Mouse (Mus musculus): ENCODE data around the gene Rsph6a. TPM values are rescaled to one million over a fixed set of nuclear protein-coding genes. Genes with fewer than 3 reads are reported as not detected.
"Not testable (repeated sequence)": the region's sequence is repeated elsewhere in the genome, so short reads cannot be mapped to it uniquely, and the experiment has no call there.

Gene Rsph6a
- total RNA-seq, 2 experiments from 2014 or later = not detected

DNA sequence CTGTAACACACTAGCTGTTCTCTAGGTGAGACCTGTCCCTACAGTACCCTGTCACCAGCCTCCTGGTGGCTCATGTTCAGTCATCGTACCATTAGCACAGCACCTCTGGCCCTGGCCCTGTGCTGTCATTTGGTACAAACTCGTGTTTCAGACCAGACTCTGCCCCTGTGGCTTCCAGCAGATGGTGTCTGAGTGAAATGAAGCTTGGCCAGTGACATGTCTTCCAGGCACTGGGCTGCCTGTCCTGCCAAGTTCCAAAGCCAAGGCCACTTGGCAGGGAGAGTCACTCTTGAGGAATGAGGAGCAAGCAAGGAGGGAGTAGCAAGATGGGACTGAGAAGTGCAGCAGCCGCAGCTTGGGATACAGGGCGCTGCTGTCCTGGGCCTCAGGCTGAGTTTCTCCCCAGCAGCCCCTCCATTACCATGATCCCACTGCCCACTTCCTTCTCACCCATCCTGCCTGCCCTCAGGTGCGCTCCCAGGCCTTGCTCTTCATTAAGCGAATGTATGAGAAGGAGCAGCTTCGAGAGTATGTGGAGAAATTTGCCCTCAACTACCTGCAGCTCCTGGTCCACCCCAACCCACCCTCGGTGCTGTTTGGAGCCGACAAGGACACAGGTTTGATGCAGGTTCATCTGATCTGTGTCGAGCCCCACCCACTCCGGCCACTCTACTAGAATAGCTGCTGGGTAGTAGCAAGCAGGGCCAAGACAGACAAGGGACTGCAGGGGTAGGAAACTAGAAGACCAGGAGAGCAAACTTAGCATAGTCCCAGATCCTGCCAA lies 8.0 kb upstream of the Rsph6a start:
- DNase-seq = no peak

DNA sequence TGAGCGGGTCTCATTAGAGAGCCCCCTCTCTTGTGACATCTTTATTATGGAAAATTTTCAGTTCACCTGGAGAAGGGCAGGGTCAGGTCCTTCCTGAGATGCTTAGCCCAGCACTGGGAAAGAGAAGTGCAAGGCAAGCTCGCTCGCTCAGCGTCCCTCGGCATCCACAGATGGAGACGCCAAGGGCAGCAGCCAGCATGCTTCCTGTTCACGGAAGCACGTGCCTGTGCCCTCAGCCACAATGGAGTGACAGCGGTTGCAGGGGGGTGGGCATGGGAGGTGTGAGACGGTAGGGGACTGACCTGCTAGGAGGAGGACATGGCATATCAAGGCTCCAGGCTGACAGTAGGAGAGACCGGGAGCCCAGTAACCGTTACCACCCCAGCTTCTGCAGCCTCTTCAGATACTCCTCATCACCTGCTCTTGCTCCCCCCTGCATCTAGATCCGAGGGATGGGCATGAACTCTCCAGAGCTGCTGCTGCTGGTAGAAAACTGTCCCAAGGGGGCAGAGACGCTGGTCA lies 6.4 kb upstream of the Rsph6a start:
- DNase-seq = no peak

DNA sequence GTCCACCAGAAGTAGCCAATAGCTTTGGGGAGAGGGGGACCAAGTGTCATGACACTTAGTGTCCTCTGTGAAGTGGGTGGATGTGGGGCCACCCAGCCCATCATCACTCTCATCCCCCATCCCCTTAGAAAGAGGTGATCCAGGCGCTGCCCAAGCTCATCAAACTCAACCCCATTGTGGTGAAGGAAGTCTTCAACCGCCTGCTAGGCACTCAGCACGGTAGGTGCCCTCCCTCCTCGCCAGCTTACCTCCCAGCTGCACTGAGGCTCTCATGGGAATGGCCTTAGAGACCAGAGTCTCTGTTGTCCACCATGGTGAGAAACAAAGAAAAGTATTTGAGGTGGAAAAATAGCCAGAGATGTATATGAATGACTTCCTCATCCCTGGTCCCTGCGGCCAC lies 5.2 kb upstream of the Rsph6a start:
- no peak for DNase-seq

DNA sequence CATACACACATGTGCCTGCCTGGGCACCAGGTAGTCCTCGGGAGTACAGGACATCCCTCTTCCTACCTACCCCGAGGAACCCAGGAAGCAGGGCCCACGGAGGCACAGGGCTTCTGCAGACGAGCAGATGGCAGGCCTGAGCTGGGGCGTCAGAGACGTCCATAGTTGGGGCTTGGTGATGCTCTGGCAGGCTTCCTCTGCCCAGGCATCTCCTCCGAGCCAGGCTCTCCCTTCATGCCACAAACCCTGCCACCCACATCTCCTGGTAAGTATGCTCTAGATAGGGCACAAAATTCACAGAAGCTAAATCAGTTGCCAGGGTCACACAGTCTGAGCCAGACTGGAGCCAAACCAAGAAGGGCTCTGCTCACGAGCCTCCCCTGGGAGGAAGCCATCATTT lies 4.3 kb upstream of the Rsph6a start:
- no peak for DNase-seq

DNA sequence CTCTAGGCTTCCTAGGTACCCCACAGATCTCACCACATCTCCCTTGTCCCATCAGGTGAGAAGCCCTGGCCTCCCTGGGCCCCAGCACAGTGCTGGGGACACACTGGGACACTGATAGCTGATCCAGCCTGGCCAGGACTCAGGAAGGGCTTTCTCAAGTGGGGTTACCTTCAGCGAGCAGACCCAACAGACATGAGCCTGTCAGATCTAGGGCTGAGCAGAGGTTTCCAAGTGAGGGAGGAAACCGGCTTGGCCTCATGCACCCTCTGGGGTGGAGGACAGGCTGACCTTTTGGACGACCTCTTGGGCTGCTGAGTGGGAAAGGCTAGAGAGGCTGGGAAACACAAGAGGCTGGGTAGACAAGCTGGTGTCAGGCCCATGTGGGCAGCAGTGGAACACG lies 3.3 kb upstream of the Rsph6a start:
- DNase-seq = no peak

DNA sequence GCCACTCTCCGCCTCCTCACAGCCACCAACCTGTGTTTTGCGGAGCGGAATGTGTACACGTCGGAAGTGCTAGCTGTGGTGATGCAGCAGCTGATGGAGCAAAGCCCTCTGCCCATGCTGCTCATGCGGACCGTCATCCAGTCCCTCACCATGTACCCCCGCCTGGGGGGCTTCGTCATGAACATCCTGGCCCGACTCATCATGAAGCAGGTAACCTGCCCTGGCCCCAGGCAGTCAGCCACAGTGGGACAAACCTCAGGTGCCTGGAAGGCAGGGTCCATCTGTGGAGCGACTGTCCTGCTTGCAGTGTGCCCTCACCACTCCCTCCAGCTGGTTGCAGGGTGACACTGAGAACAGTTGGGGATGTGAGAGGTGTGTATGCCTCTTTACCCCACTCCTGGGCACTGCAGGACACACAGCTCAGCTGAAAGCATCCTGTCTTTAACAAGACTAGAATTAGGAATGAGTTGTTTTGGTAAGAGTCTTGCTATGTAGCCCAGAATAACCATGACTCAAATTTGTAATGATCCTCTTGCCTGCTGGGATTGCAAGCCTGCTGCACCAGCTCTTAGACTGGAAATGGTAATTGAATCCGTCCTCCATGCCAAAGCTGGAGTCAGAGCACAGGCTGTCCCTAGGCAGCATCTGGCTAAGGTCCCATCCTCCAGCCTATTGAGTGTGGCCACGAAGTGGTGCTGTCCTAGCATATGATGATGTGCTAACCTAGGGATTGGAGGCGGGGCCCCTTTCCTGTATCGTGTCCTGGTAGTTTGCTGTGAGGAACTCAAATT lies 1.9 kb upstream of the Rsph6a start:
- DNase-seq = no peak

DNA sequence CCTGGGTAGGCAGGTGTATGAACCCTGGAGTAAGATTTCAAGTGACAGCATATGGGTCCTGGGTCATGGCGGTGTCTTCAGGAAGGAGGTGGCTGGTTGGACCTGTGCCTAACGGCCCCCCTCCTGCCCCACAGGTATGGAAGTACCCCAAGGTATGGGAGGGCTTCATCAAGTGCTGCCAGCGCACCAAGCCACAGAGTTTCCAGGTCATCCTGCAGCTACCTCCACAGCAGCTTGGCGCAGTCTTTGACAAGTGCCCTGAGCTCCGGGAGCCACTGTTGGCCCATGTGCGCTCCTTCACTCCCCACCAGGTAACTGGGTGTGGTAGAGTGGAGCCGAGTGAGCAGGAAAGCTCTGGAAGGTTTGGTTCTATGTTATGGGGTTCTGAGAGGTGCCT lies 1.4 kb upstream of the Rsph6a start:
- DNase-seq = no peak

DNA sequence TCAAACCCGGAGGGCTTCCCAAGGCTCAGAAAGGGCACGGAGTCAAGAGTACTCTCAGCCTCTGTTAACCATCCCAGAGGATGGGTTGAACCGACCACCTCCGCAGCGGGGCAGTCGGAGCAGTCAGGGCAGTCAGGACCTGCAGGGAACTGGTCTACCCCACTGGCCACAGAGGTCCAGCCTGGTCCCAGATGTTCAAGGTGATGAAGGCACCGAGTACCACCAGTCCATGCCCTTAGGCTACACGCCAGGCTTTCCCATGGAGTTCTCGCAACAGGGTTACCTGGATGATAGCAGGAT lies 237 bp downstream of the Rsph6a start:
- DNase-seq = no peak

DNA sequence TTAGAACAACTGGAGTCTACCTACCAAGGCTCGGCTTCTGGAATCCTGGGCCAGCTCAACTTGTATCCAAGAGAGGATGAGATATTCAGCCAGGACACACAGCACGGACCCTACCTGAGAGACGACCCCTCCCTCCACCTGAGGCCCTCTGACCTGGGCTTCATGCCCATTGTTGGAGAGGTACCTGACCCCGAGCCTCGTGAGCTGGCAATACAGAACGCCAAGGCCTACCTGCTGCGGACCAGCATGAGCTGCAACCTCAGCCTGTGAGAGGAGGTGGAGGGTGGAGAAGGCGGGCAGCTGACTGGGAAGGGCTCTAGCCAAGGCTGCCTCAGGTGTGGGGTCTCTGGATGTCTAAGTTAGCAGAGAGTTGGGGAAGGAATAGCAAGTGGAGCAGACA lies 618 bp downstream of the Rsph6a start:
- no peak for DNase-seq

DNA sequence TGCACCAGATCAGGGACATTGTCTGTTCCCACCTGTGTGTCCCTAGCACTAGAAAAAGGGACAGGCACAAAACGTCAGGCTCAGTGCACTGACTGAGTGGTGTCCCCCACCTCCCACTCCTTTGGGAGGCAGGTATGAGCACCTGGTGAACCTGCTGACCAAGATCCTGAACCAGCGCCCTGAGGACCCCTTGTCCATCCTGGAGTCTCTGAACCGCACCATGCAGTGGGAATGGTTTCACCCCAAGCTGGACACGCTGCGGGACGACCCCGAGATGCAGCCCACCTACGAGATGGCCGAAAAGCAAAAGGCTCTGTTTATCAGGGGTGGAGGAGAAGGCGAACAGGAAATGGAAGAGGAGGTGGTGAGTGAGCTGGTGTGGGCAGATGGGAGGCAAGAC lies 2.9 kb downstream of the Rsph6a start:
- no peak for DNase-seq

DNA sequence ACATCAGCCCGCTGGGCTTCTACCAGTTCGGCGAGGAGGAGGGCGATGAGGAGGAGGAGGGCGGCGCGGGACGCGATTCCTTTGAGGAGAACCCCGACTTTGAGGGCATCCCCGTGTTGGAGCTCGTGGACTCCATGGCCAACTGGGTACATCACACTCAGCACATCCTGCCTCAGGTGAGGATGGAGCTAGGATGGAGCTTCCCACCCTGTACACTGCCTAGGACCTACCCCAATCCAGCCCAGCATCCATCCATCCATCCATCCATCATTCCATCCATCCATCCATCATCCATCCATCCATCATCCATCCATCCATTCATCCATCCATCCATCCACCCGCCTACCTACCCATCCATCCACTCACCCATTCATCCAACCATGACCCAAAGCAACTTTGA lies 11.4 kb downstream of the Rsph6a start:
- no peak for DNase-seq

DNA sequence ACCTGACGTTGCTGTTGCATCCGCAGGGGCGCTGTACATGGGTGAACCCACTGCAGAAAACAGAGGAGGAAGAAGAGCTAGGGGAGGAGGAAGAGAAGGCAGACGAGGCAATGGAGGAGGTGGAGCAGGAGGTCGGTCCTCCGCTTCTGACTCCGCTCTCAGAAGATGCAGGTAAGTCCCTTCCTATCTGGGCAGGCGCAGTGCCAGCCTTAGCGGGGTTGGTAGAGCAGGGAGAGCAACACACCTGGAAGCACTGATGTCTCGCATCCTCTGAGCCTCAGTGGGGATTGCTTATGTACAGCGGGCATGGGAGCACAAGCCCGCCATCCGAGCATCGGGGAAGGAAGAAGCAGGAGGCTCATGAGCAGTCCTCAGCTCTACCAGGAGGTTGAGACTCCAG lies 12.6 kb downstream of the Rsph6a start:
- no peak for DNase-seq

DNA sequence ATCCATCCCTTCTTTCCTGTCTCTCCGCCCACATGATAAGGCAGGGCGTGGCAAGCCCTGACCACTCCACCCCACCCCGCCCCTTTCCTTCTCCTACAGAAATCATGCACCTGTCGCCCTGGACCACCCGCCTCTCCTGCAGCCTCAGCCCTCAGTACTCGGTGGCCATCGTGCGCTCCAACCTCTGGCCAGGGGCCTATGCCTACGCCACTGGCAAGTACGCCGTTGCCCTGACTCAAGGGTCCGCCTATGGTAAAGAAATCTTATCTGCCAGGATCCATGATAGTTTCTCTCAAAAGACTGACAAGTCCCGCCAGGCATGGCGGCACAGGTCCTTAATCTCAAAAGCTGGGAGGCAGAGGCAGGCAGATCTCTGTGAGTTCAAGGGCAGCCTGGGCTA lies 13.4 kb downstream of the Rsph6a start:
- no peak for DNase-seq

DNA sequence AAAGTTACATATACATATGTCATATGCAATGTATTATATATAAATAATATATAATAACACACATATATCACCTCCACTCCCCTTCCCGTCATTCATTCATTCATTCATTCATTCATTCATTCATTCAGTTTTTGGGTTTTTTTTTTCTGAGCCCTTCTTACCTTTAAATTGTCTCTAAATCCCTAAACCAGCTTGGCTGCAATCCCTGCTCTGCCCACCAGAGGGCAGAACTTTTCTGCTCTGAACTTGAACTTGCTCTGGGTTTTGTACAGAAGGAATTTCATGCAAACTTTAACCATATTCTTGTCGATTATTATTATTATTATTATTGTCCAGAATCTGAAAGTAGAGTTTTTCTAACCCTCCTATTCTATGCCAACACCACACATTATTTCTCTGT lies 14.2 kb downstream of the Rsph6a start:
- DNase-seq = peak; percentile 82

DNA sequence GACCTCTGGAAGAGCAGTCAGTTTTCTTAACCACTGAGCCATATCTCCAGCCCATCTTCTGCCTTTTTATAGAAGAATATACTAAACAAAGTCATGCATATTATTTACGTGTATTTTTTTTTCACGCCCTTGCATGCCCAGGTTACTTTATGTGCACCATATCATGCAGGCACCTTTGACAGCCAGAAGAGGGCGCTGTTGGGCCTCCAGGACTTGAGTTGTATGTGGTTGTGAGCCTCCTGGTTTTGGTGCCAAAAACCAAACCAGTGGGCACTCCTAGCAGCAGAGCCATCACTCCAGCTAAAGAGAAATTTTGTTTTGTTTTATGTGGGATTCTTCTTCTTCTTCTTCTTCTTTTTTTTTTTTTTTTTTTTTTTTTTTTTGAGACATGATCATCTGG lies 15.0 kb downstream of the Rsph6a start:
- DNase-seq = peak; percentile 58

DNA sequence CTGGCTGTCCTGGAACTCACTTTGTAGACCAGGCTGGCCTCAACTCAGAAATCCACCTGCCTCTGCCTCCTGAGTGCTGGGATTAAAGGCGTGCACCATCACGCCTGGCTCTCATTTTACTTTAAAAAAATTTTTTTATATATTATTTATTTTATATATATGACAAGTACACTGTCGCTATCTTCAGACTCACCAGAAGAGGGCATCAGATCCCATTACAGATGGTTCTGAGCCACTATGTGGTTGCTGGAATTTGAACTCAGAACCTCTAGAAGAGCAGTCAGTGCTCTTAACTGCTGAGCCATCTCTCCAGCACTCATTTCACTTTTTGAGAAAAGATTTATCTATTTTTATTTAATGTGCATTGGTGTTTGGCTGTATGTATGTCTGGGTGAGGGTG lies 16.5 kb downstream of the Rsph6a start:
- DNase-seq = not testable (repeated sequence)

DNA sequence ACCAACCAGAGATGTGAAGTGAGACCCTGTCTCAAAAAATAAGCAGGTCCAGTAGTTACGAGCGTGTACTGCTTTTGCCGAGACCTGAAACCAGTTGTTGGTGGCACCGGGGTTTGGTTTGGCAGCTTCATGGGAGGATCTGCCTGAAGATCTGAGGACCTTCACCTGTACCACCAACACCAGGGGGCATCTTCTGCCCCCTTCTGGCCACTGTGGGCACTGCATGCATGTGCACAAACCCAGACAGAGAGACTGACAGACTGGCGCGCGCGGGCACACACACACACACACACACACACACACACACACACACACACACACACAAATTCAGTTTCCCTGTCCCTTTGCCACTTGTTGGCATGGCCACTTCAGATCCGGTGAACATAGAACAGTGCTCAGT lies 19.0 kb downstream of the Rsph6a start:
- DNase-seq = peak; percentile 65

DNA sequence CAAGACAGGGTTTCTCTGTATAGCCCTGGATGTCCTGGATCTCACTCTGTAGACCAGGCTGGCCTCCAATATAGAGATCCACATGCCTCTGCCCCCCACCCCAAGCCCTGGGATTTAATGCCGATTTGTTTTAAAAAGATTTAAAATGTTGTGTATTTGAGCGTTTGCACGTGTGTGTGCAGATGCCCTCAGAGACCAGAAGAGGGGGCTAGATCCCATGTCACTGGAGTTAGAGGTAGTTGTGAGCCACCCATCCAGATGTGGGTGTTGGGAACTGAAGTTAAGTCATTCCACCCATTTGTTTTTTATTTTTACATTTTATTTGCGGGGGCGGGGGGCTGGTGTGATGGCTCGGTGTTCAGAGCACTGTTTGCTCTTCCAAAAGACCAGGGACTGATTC lies 20.0 kb downstream of the Rsph6a start:
- DNase-seq = no peak

DNA sequence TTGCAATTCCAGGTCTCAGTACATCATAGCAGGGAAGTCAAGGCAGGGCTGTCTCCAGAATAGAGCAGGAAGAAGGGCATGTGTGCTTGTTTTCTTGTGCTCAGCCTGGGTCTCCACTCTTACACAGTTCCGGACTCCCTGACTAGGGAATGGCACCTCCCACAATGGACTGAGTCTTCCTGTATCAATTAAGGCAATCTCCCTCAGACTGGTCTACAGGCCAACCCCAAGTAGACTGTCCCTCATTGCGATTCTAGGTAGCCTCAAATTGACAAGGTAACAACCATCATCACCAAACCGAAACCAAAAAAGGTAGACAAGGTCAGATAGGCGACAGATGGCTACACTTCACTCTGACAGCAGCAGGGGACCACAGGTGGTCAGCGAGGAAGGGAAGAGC lies 20.7 kb downstream of the Rsph6a start:
- DNase-seq = no peak

DNA sequence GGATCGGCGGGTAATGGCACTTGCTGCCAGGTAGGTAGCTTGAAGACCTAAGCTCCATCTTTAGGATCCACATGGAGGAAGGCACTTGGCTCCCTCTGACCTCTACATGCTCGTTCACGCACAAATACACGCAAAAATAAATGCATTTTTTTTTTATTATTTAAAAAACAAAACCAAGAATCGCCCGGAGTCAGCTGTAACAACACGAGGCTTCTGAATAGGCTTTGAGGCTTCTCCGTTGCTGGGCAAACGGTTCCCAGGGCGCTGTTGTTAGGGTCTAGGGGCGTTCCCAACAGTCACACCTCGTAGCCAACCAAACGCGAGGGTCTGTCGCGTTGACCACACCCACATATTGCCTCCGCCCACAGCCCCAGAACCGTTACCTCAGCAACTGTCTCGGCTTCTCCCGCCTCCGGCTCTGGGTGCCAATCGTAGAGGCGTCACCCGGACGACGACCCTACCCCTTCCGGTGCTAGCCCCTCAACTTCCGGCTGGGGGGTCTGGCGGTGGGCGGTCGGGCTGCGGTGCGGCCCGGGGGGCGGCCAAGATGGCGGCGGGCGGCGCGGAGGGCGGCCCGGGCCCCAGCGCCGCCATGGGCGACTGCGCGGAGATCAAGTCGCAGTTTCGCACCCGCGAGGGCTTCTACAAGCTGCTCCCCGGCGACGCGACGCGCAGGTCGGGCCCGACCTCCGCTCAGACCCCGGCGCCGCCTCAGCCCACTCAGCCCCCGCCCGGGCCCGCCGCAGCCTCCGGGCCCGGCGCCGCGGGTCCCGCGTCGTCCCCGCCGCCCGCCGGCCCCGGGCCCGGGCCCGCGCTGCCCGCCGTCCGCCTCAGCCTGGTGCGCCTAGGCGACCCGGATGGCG lies 21.5 kb downstream of the Rsph6a start, which contains the start of gene Dmwd:
Dmwd (plus strand) TSS at position 505 of the 863 bp plus-strand sequence.
- peak; percentile 97 for DNase-seq

DNA sequence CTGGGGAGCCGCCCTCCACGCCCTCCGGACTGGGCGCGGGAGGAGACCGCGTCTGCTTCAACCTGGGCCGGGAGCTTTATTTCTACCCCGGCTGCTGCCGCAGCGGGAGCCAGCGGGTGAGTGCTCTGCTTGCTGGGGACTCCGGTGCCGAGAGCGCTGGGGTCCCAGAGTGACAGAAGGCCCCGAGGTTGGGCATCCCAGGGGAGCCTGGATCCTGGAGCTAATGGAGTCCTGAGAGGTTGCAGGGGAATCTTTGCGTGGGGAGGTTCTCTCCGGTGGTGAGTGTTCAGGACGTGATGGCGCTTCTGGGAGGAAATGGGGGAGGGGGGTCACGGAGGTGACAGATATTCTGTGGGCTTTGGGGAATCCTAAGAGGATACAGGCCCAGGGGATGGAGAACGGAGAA lies 22.1 kb downstream of the Rsph6a start:
- peak; percentile 46 for DNase-seq

DNA sequence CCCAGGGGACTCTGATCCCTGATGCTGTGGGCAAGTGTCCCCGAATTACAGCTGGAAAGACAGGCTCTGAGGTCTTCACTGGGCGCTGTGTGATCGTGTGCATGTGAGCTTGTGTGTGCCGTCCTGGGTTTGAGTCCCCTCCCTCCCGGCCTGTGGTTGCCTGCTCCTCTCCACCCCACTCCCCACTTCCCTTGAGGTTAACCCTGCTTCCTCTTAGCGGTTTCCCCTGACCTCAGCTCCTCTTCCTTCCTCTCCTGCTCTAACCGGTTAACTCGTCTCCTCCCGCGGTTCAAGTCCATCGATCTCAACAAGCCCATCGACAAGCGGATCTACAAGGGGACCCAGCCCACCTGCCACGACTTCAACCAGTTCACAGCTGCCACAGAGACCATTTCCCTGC lies 23.3 kb downstream of the Rsph6a start:
- peak; percentile 21 for DNase-seq

DNA sequence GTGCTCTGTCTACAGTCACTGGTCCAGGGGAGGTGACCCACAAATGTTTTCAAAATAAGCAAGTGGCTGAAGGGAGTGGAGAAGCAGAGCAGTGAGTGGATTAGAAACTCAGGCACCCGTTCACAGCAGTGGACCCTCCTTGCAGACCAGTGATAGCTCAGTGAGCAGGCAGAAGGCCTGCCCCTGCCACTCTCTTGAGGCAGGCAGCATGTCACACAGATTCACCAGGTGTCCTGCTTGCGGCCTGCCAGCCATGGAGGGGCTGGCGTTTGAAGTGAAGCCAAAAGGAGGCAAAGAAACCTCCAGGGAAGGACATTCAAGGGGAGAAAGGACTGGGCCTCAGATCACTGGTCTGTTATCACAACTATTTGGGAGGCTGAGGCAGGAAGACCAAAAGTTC lies 24.2 kb downstream of the Rsph6a start:
- peak; percentile 4 for DNase-seq
